Mouse (Mus musculus): Measurements from ENCODE around the gene Bcas3.

The Bcas3 gene

DNA sequence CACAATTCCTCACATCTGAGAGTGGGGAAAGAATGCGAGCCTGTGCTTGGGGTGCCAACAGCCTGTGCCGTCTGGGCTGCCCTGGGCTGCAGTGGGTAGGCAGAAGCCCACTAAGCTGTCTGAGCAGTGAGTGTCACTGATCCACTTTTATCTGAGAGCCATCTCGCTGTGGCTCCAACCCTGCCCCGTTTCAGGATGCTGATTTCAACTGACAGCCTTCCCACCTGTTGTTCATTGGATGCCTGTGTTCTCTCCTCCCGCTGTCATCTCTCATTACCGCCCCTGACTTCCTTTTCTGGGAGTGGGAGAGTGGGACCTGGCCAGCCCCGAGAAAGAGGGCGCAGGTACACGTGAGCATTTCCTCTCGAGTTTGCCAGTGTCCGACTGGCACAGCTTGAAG, 398.2 kb downstream of the Bcas3 start:
- DNase-seq (ENCODE audit: low spot score in 2 of 2), result no peak

DNA sequence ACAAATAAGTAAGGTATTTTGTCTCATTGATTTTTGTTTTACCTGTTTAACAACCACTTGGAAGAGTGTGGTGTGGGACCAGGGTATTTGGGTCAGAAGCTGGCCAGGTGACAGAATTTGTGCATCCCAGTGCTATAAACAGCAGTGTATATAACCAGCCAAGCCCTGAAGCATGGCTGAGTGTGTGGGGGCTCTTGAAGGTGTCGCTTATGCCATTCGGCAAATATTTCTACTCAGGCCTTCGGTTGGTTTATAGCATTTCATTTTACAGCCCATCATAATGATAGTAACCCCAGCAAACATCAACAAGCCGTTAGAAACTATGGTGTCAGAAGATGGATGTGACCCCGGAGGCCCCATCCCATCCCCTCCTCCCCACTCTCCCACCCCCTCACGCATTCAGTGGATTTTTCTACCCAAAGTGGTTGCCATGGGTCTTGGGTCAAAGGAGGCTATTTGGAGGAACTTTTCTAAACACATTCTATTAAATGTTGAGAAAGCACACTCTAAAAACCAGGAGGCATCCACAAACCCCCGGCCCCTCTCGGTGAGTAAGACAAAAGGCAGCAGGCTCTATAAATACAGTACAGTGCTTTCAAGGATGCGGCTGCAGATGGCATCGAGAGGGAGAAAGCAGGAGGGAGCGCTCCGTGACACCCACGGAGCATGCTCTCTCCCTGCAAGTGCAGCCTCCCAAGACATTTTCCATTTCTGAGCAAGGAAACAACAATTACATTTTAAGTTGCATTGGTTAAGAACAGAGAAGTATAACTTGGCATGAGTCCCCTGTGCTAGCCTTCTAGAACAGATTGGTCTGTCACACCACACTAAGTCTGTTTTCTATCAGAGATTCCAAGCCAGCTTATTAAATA, 401.9 kb downstream of the Bcas3 start:
- DNase-seq (ENCODE audit: low spot score in 2 of 2), result no peak

DNA sequence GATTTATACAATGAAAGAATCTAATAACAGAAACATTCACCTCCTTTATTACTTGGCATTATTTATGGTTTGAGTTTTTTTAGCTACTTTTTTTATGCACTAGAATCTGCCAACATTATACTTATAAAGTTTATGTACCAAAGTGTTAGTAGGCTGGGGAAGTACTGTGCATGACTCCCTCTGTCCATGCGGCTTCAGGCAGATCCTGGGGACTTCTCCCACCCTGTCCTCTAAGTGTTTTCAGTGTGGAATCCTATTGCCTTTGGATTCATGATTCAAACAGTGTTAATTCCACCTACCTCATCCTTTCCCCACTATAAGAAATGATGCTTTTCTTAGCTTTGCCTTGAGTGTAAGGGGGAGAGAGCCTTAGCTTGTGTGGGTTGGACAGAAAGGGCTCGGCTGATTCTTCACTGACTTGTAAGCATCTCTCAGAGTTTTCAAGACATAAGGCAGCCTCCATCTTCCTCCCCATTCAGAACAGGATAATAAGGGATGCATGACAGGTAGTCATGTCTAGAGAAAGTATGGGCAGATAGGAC, 402.6 kb downstream of the Bcas3 start:
- DNase-seq (ENCODE audit: low spot score in 2 of 2), result no peak

DNA sequence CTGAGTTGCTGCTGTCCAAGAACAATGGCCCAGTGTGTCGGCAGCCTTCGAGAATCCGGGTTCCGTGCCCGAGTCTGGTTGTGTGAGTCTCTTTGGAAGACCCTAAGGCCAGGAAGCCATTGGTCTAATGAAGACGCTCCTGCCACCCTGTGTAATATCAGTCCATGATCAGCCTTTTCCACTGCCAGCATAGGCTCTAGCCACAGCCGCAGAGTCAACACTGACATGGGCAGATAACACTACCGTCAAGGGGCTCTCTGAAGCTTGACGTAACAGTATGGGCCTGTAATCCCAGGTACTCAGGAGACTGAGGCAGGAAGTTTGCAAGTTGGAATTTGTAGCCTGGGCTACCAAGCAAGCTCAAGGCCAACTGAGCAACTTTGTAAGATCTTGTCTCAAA, 405.9 kb downstream of the Bcas3 start:
- no peak for DNase-seq (ENCODE audit: low spot score in 2 of 2)

DNA sequence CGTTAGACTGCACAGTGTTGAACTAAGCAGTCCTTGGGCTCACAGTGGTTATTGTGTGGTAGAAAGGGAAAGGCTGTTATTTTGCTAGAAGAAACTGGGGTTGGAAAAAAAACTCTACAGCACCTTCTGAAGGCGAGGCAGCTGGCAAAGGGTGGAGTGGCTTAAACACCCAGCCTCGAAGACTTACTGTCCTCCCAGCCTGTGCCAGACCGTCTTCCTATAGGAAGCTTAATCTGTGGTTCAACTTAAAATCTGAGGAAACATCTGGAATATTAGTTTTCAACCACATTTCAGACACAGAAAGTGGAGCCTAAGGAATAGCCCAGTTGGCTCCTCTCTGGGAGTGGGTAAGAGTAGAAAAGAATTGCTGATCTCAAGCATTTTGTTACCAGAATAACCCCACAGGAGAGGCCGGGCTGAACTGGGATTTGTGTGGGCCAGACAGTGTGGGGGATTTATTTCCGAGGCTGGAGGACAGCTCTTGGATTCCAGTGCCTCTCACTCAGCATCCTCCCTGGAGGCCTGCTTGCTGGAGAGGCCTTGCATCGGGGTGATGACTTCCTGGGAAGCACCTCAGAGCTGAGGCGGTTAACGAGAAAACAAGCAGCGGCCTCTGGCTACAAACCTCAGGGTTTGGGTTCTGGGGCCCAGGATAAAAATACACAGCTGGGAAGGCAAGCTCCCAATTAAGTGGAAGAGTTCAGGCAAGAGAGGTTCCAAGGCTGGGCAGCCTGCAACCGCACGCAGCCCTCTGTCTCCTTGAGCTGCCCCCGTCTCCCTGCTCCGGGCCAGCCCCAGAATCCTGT, 406.9 kb downstream of the Bcas3 start:
- no peak for DNase-seq (ENCODE audit: low spot score in 2 of 2)

DNA sequence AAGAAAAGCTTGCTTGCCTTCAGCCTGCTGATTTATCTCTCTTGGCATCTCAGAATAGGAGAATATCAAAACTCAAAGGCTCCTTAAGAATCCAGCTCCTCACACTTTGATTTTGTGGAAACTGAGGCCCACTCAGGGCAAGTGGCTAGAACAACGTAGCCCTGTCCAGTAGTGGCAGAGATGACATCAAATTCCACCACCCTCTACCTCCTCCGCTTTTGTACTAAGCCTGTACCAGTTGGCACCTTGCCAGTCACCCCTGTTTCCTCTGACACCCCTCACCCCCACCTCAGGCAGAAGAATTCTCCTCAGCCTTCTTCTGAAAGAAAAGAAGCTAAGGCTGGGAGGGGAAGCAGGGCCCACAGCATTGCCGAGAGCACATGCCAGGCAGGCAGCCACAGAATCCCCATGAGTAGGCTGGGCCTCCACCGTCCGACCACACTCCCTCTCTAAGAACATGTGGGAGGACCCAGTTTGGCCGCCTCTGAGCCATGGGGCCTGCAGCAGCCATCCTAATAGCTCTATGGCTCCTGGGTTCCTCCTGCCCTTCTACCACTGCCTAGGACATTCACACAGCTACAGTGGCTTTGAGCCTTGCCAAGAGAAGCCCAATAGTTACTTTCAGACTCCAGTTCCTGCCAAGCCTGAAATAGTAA, 407.6 kb downstream of the Bcas3 start:
- peak; percentile 15 for DNase-seq (ENCODE audit: low spot score in 2 of 2)

DNA sequence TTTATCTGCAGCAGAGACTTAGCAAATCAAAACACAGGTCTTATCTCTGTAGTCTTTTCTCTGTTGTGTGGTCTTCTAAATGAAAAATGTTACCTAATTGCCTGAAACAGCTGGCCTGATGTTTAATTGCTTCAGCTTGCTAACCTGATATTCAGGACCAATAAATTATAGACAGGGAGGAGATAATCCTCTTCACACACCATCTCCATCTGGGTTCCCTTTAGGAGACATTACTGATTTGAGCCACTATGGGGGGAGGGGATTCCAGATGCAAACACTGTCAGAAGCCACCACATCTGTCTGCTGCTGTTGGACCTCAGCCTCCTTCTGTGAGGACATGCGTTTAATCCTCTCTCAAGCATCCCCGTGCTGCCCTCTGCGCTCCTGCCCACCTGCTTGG, 408.2 kb downstream of the Bcas3 start:
- no peak for DNase-seq (ENCODE audit: low spot score in 2 of 2)

DNA sequence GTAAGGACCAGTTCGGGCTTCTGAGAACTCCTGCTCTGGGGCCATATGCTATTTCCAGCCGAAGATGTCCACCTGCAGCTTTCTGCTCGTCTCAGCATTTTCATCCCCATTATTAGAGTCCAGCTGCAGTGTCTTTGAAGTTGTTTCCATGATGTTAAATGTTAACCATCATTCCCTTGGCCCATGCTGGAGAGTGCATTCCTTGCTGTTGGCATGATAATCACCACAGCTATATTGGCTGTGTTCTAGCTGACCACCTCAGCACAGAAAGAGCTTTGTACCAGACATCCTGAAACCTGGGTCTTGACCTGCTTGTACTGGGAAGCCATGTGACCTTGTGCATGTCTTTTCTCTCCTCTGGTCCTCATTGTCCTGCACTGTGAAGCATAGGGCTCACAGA, 410.7 kb downstream of the Bcas3 start:
- no peak for DNase-seq (ENCODE audit: low spot score in 2 of 2)

DNA sequence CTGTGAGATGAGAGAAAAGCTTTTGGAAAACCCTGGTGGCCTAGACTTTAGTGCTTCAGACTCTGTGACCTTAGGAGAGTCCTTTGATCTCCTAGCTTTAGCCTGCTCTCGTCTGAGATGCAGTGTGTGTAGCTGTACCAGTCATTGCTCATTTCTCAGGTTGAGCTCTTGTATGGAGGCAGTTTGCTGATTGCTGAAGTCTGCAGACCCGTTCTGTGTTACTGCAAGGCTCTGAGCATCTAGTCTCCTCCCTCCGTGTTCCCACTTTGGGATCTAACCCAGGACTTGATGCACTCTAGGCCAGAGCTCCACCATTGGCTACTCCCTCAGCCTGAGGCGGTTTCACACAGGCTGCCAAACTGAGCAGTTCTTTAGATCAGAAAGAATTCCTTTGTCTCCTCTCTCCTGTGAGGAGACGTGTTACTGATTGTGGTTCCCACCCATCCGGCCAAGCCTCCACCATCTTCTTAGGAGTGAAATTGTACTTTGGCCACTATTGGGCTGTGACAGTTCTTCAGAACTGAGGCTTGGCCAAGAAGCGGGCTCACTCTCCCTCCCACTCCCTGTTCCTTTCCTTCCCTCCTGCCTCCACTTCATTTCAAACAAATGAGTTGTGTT, 413.2 kb downstream of the Bcas3 start:
- DNase-seq (ENCODE audit: low spot score in 2 of 2), result no peak

DNA sequence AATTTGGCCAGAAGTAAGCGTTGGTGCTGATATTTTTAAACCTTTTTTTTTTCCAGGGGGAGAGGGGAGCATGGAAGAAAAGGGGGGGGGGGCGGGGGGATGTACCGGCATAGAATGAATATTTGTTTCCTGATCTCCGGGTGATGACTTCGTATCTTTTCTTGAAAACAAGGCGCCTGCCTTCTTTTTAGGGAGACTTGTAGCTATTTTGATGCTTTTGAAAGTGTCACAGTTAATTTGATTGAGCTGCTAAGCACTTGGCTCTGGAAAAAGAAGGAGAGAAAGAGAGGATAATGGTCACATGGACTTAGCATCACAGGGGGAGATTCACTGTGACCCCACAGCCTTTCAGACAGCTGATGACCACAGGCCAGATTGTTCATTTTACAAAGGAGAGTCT, 413.8 kb downstream of the Bcas3 start:
- no peak for DNase-seq (ENCODE audit: low spot score in 2 of 2)

DNA sequence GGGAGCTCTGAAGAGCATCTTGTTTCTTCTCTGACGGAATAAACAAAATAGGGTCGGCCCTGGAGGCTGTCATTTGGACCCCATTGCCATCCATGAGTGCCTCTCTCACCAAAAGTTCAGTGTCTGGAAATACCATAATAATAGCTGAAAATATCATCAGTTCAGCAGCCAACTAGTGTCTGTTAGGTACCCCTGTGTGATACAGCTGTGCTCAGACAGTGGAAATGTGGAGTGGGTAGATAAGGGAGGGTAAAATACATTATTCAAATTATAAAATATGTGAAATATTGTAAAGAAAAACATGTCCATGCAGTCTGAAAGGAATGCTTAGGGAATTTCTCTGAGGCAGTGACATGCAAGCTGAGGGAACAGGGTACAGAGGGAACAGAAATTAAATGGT, 416.8 kb downstream of the Bcas3 start:
- no peak for DNase-seq (ENCODE audit: low spot score in 2 of 2)

DNA sequence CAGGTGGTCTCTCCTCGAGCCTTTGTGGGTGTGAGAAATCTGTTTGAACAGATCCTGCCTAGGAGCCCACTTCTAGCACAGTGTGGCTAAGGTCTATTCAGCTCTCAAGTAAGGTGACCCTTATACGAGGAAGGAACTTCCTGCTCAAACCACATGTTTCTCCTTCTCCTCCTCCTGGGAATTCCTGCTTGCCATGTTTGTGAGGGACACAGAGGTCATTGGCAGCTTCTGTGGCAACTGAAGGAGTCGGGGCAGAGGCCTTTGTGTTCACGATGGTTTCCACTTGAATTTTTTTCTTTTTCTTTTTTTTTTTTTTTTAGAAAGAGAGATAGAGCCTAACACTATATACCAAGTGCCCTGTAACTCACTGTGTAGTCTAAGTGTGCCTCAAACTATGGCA, 420.4 kb downstream of the Bcas3 start:
- DNase-seq (ENCODE audit: low spot score in 2 of 2), result no peak

DNA sequence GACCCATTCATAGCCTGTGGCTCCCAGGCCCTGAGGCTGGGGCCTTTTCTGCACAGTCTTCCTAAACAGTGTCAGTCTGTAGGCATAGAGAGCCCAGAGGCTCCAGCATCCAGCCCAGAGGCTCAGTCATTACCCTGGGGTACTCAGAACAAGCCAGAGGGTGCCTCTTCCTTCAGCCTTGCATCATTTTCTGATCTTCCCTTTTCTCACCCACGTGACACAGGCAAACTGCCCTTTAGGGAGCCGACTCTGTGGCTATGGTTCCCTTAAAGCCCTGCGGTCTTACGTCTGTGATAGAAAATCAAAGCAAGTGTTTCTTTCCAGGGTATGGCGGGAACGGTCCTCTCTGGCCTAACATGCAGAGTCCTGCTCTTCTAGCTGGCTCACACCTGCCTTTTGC, 421.7 kb downstream of the Bcas3 start:
- no peak for DNase-seq (ENCODE audit: low spot score in 2 of 2)

DNA sequence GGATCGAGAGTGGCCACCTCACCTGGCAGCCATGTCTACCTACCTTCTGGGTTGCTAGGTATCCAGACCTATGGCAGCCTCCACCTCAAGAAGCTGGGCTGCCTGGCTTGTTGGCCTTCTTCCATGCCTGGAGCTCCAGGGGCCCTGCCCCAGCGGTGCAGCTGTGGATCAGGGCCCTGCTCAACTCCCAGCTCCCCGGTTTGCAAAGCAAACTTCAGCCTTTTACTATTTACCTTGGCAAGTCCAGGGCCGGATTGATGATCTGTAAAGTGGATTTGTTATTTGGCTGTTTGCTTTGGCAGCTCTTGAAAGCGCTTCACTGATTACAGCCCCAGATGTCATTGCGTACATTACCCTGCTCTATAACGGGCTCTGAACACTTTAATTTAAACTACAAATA, 422.5 kb downstream of the Bcas3 start:
- no peak for DNase-seq (ENCODE audit: low spot score in 2 of 2)

DNA sequence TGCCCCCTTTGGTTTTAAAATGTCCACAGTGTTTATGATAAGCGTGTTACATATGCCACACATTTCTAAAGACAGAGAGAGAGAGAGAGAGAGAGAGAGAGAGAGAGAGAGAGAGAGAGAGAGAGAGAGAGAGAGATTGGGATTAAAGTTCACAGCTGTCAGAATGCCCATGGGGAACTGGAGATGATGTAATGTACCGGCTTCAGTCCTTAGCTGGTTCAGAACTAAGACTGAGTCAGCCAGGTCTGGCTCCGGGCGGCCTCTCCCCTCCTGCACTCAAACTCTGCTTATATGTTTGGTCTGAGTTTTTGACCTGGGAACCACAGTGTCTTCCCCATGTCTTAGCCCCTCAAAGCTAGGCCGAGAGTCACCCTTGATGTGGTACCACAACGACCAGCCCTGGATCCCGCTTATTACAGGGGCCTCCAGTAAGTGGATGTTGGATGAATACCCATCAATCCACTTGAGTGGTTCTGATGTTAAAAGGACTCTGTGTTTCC, 423.9 kb downstream of the Bcas3 start:
- no peak for DNase-seq (ENCODE audit: low spot score in 2 of 2)

DNA sequence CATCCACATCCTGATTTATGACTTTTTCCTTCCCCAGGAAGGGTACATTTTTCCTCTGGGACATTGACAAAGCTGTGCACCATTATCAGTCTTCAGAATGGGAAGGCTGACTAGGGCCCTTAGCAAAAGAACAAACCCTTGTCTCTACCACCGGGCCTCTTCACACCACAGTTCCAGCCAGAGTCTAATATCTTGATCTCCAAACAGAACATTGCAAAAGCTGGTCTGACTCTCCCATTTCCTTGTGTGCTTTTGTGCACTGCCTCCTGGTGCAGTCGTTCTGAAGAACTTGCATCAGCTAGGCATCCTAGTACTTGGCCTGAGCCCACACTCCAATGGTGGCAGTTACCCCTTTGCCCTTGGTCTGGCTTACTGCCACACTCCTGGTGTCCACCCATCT, 425.0 kb downstream of the Bcas3 start:
- DNase-seq (ENCODE audit: low spot score in 2 of 2), result no peak

DNA sequence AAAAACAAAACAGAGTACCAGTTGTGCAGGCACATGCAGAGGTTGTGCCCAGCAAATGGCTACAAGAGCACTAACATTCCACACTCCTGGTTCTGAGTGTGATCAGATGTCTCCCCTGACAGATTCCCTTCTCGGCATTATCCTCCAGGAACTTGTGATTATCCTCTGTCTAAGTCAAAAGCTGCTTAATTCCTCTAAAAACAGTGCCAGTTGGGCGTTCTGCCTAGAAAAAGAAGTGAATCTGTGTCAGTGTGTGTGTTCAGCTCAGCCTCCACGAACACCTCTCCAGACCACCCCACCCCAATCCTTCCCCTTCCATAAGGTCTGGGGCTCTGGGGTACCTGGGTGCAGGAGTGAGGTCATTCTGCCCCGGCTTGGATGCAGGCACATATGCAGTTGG, 427.3 kb downstream of the Bcas3 start:
- no peak for DNase-seq (ENCODE audit: low spot score in 2 of 2)

DNA sequence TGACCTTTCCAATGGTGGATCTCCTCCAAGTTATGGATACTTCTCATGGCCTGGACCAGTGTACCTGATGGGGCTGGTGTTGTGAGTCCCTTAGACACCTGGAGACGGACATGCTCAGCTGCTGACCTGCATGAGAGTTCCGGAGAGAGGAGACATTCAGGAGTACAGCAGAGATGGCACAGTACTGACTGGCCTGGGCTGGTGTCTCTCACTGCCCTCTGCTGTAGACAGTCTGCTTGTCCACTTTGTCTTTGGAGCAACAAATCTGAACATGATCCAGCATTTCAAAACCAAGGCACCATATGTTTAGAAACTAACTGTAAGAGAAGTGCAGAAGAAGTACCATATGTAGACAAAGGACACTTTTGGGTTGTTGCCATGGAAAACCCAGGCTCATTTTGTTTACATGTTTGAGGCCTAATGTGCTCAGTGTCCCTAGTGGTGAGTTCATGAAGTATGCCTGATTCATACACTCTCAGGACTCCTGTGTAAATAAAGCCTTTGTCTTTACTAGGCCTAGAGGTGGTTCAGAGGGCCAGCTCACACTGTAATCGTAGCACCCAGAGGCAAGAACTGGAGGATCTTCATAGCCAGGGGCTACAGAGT, 433.2 kb downstream of the Bcas3 start:
- DNase-seq (ENCODE audit: low spot score in 2 of 2), result no peak

DNA sequence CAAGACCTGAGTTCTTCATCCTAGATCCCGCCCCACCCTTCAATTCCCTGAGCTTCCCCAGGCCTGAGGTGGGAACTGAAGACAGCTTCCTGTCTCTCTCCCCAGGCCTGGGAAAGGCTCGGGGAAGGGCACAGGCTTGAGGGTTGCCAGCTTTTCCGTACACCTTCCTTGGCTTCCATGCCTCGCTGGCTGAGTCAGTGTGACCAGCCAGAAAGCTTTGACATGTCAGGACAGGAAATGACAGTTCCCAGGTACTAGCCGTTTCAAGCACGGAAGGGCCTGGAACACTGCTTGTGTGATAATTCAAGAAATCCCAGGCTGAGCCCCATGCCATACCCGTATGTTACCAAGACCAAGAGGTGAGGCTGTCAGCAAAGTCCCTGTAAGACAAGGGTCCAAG, 436.8 kb downstream of the Bcas3 start:
- DNase-seq (ENCODE audit: low spot score in 2 of 2), result no peak

DNA sequence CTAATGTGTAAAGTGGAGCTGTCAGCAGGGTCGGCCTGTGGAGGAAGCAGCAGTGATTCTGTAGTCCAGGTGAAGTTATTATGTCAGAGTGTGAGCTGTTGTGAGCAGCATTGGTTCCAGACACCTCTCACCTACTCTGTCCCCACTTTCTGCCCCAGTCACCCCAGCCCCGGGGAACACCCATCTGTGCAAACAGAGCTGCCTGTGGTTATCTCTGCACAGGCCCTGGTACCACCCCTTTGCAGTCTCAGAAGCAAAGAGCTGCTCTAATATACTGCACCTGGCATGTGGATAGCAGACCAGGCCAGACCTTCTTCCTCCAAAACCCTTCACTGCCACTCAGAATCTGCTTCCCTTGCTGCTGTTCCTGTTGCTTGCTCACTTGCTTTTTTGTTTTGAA, 437.3 kb downstream of the Bcas3 start:
- no peak for DNase-seq (ENCODE audit: low spot score in 2 of 2)

DNA sequence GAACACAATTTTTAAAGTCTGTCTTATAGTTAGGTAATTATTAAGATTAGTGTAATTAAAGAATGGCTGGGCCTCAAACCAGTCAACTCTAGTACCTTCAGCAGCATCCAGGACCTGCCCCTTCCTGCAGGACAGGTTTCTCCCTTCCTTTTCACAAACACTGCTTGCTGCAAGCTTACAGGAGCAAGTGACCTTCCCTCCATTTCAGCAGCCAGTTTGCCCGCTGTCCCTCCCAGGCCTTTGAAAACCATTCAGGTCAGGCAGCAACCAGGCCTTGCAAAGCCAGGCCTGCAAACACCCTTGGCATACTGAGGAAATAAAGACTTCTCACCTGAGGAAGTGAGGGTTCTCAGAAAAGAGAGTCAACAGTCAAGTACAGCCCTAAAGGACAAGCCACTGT, 438.2 kb downstream of the Bcas3 start:
- DNase-seq (ENCODE audit: low spot score in 2 of 2), result no peak
